Mouse (Mus musculus): ENCODE results near the gene Lrrc75b.

DNA sequence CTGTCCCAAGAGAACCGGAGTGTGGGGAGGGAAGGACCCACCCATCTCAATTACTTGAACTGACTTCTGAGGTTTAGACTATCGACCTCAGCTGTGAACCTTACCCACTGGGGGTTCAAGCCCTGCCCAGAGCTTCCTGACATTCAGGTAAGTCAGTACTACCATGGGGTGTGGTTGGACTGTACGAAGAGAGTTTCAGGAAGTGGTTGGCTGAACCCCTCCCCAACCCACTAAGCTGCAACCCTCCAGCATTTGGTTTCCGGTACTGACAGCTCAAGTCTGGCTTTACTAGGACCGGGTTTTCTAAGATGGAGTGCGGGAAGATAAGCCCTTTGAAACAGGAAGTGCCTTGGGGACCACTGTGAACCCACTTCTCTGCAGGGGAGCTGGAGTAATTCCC lies 5.3 kb upstream of the Lrrc75b start:
- no peak for TF ChIP-seq CTCF (IDR thresholded peaks at IDR 0.05; ENCODE audit: low read depth, low read length)
- no peak for TF ChIP-seq POLR2A (IDR thresholded peaks at IDR 0.05; ENCODE audit: extremely low read depth, insufficient read depth, low read length)

All from liver, adult 2 months (tissue).